Mouse (Mus musculus) lung, postnatal 0 days (tissue): ENCODE measurements around the gene Wasl. TPM values are rescaled to one million over a fixed set of nuclear protein-coding genes. Genes with fewer than 3 reads are reported as not detected.
A peak's percentile ranks its signal among the peaks of the same experiment; 100 is the strongest.

ENCODE experiments used
- ATAC-seq: fragments of 200-750 bp; cut with Nextera tagmentation; 2 replicates; pipeline ENCODE4 v1.8.0; 2017; ENCODE audit warnings: moderate library complexity
- DNase-seq: peaks from one replicate; pipeline ENCODE4 v3.0.0-alpha.2; 2016; ENCODE audit warnings: low spot score
- H3K27ac ChIP-seq: fragments of 300-500 bp; sonication (generic); 2 replicates; pipeline ENCODE4 v1.5.1; 2014; ENCODE audit warnings: antibody characterized with exemption, mild to moderate bottlenecking, low read length, mixed read lengths
- H3K27me3 ChIP-seq: fragments of 300-500 bp; sonication (generic); replicated peaks from 2 replicates; pipeline ENCODE4 v1.6.1; 2014; ENCODE audit warnings: low read length, mixed read lengths; ENCODE audit not compliant: insufficient read depth
- H3K36me3 ChIP-seq: fragments of 300-500 bp; sonication (generic); 2 replicates; pipeline ENCODE4 v1.6.1; 2014; ENCODE audit warnings: low read length, mixed read lengths; ENCODE audit not compliant: insufficient read depth
- H3K4me1 ChIP-seq: fragments of 300-500 bp; sonication (generic); 2 replicates; pipeline ENCODE4 v1.6.1; 2014; ENCODE audit warnings: antibody characterized with exemption, low read depth, low read length, mixed read lengths; ENCODE audit not compliant: insufficient read depth
- H3K4me2 ChIP-seq: fragments of 300-500 bp; sonication (generic); replicated peaks from 2 replicates; pipeline ENCODE4 v1.6.1; 2014; ENCODE audit warnings: low read depth, mild to moderate bottlenecking, low read length, moderate library complexity, mixed read lengths
- H3K4me3 ChIP-seq: fragments of 300-500 bp; sonication (generic); 2 replicates; pipeline ENCODE4 v1.5.1; 2014; ENCODE audit warnings: low read depth, low read length
- H3K9ac ChIP-seq: fragments of 300-500 bp; sonication (generic); replicated peaks from 2 replicates; pipeline ENCODE4 v1.6.1; 2014; ENCODE audit warnings: low read depth, mild to moderate bottlenecking
- H3K9me3 ChIP-seq: fragments of 300-500 bp; sonication (generic); 2 replicates; pipeline ENCODE4 v1.6.1; 2016; ENCODE audit warnings: low read length, mixed read lengths
- CTCF ChIP-seq: IDR thresholded peaks from 2 replicates; pipeline ENCODE4 v1.5.1; 2016; ENCODE audit warnings: antibody characterized with exemption, mild to moderate bottlenecking
- EP300 ChIP-seq: IDR thresholded peaks from 2 replicates; pipeline ENCODE4 v1.6.1; 2016; ENCODE audit warnings: antibody characterized with exemption, mild to moderate bottlenecking, control low read depth
- WGBS: fragments of 180-500 bp; shearing (Covaris S2); extraction: QIAGEN DNeasy Blood & Tissue Kit; methylation state at CpG from one replicate; pipeline ENCODE4 v1.1.7; 2014; 5-methylcytosine and 5-hydroxymethylcytosine counted together
- polyA plus RNA-seq: library from polyadenylated mRNA; unstranded; fragments of >200 nt; fragmentation: Nextera tagmentation; extraction: Ambion mirVana; gene quantifications from 2 replicates; pipeline ENCODE4 v1.2.1, GENCODE M21; 2015

Wasl gene
- polyA plus RNA-seq = 88.3 and 93.5 TPM in 2 replicates

DNA sequence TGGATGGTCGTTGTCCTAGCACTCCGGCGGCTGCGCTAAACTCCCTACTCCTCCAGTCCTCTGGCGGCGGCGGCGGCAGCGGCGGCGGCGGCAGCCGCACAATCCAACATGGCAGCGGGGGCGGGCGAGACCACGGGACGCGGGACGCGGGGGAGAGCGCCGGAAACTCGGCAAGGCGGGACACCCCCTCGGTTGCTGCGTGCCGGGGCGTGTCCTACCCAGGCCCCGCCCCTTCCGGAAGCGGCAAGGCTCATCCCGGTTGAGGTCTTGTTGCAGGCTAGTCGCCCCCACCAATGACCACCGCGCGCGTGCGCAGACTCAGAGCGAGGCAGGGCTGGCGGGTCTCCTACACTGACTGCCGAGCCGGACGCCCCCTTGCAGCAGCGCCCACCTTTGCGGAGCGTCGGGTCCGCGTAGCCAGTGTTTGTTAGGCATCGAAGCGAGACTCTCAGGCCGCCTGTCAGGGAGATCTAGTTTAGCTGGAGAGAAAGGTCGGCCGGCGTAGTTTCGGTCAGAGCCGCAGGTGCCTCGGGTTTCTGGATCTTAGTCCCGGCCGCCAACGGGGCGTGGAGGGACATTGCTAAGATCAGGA lies at the start of gene Wasl:
Gene Wasl, minus strand, starts transcription at position 143 of the 592 bp plus-strand sequence.
- peak within 1 kb of the TSS; percentile 96 for H3K4me3 ChIP-seq
- TF ChIP-seq EP300 (no peak), CTCF (peak; percentile 35; the same call in 1 of the 2 replicates)
- ATAC-seq = peak; percentile 97
- H3K4me1 ChIP-seq = peaks cover 14% of the 10 kb centered on the region; the same call in 1 of the 2 replicates
- peak within 1 kb of the TSS; percentile 98 for H3K9ac ChIP-seq
- no peaks in the 10 kb centered on the region for H3K27me3 ChIP-seq
- H3K9me3 ChIP-seq = no peaks in the 10 kb centered on the region
- no peaks in the 10 kb centered on the region for H3K36me3 ChIP-seq
- under 1% methylated on average over 53 of the region's 63 CpGs for WGBS
- H3K27ac ChIP-seq = peak within 1 kb of the TSS; percentile 96
- DNase-seq = peak; percentile 97
- peak within 1 kb of the TSS; percentile 80 for H3K4me2 ChIP-seq

DNA sequence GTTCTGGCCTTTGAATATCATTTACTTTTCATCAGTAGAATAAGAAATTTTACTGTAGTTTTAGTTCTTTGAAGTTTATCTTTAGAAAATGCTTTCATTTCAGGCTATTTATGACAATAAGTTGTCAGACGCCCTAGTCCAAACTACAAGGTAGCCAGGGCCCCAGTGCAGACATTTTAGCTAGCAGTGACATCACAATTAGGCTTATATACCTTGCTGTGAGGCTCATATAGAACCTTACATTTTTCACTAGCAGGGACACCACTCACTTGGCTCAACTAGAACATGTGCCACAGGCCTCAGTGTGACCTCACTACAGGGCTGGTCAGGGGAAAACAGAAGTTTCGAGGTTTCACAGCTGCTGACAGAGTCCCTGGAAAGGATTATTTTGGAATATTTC lies 42.7 kb upstream of the Wasl start:
- 70% methylated on average over 2 of the region's 2 CpGs for WGBS
- no peak overlapping the region for H3K4me2 ChIP-seq
- H3K27me3 ChIP-seq = no peaks in the 10 kb centered on the region
- DNase-seq = no peak
- no peak overlapping the region for H3K9ac ChIP-seq
- H3K9me3 ChIP-seq = no peaks in the 10 kb centered on the region
- ATAC-seq = no peak
- no peak for TF ChIP-seq EP300
- no peak for TF ChIP-seq CTCF
- H3K36me3 ChIP-seq = no peaks in the 10 kb centered on the region
- no peaks in the 10 kb centered on the region for H3K4me1 ChIP-seq
- H3K4me3 ChIP-seq = no peak overlapping the region
- no peak overlapping the region; the same call in 1 of the 2 replicates for H3K27ac ChIP-seq

DNA sequence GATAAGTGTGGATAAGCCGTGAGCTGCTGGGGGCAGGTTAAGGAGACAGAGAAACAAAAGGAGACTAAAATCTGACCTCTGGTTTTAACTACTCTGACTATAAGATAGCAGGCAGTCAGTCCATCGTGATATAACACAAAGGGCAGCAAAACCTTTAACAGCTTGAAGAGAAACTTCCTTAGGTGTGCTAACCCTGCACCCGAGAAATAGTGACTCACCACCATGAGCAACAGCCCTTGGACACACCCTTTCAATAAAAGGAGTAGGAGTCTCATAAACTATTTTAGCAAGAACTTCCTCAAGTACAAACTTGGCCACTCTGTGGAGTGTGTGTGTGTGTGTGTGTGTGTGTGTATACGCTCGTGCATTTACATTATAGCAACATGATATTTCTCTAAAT lies 42.3 kb upstream of the Wasl start:
- no peaks in the 10 kb centered on the region for H3K36me3 ChIP-seq
- no peak overlapping the region for H3K4me2 ChIP-seq
- ATAC-seq (peak; percentile 48), DNase-seq (peak; percentile 36)
- TF ChIP-seq CTCF (no peak), EP300 (no peak)
- whole genome bisulfite sequencing = 71% methylated on average over 5 of the region's 5 CpGs
- H3K9ac ChIP-seq = no peak overlapping the region
- no peak overlapping the region for H3K4me3 ChIP-seq
- no peaks in the 10 kb centered on the region for H3K27me3 ChIP-seq
- H3K4me1 ChIP-seq = no peaks in the 10 kb centered on the region
- no peak overlapping the region for H3K27ac ChIP-seq
- no peaks in the 10 kb centered on the region for H3K9me3 ChIP-seq

DNA sequence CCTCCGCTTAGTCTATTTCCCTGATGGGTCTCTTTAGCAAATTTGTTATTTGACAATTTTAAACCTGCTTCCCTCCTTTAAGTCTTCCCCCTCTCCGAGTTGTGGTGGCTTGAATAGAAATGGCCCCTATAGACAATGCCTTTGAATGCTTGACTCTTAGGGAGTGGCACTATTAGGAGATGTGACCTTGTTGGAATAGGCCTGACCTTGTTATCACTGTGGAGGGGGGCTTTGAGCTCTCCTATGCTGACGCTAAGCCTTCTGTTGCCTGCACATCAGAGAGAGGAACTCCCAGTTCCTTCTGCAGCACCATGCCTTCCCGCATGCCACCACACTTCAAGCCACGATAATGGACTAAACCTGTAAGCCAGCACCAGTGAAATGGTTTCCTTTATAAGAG lies 32.4 kb upstream of the Wasl start:
- no peak for DNase-seq
- H3K4me2 ChIP-seq = no peak overlapping the region

DNA sequence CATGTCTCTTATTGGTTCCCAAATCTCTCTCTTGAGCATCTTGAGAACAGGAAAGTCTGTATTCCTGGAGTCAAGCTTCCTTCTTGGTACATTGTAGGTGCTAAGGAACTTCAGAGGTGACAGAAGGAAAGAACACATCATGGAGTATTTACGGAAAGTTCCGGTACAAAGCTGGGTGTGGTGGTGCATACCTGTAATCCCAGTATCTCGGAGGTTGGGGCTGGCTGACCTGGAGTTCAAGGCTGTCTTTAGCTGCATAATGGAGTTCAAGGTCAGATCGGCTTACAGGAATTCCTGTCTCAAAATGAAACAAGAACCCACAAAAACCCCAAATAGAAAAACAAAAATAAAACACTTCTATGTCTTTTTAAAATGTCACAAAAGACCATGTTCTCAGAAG lies 31.3 kb upstream of the Wasl start:
- H3K4me1 ChIP-seq = no peaks in the 10 kb centered on the region
- H3K4me2 ChIP-seq = no peak overlapping the region
- H3K27ac ChIP-seq = no peak overlapping the region
- no peak overlapping the region for H3K9ac ChIP-seq
- H3K27me3 ChIP-seq = no peaks in the 10 kb centered on the region
- no peaks in the 10 kb centered on the region for H3K36me3 ChIP-seq
- WGBS = 72% methylated on average over 4 of the region's 4 CpGs
- H3K9me3 ChIP-seq = no peaks in the 10 kb centered on the region
- DNase-seq (no peak), ATAC-seq (no peak)
- TF ChIP-seq EP300 = no peak
- no peak for TF ChIP-seq CTCF
- no peak overlapping the region for H3K4me3 ChIP-seq

More for the DNA sequence above, 32.4 kb upstream of the Wasl start:
- WGBS = 77% methylated on average over 5 of the region's 5 CpGs
- Histone ChIP-seq H3K36me3 (no peaks in the 10 kb centered on the region), H3K9me3 (no peaks in the 10 kb centered on the region), H3K27me3 (no peaks in the 10 kb centered on the region), H3K4me3 (no peak overlapping the region), H3K4me1 (no peaks in the 10 kb centered on the region), H3K27ac (no peak overlapping the region), H3K9ac (no peak overlapping the region)
- TF ChIP-seq EP300 (no peak), CTCF (no peak)
- ATAC-seq = no peak

DNA sequence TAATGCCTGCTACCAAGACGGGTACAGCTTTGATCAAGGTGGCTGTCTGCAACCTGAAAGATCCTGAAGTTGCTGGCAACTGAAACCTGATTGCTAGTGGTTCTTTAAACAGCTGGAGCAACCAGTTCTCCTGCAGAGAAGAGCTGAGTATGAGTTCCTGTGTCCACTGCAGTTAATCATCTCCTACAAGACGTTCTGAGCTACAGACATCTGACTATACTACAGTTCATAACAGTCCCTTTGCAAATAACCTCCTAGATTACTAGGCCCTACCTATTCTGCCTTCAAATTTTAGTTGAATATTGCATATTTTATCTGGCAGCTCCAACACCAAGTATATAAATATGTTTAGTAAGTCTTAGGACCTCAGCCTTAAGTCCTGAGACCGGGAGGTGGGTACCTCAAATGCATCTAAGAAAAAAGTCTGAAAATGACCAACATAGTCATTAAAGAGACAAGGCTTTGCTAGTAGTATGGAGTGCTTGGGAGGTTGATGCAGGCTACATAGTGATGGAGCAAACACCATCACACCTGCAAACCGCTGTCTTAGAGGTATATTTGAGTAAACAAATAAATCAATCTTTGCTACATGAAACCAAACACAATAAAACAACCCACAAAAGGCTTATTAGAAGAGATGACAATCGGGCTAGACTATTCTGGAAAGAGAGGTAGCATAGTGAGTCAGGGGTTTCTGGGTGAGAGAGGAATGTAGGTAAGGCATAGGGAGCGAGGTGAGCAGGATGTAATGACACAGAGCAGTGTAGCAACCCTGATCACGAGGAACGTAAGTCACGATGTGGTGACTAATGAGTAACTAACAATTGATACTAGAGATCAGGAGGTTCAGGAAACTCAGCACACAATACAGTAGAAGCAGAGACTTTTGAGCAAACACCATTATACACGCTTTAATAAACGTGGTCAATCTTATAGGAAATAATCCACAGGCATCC lies 29.9 kb upstream of the Wasl start:
- H3K4me3 ChIP-seq = no peak overlapping the region
- H3K4me1 ChIP-seq = no peaks in the 10 kb centered on the region
- WGBS = 73% methylated on average over 11 of the region's 11 CpGs
- H3K27ac ChIP-seq = no peak overlapping the region
- no peak for TF ChIP-seq EP300
- H3K36me3 ChIP-seq = no peaks in the 10 kb centered on the region
- DNase-seq = no peak
- no peaks in the 10 kb centered on the region for H3K9me3 ChIP-seq
- no peaks in the 10 kb centered on the region for H3K27me3 ChIP-seq
- ATAC-seq = no peak
- H3K9ac ChIP-seq = no peak overlapping the region
- no peak overlapping the region for H3K4me2 ChIP-seq
